Mouse (Mus musculus) urinary bladder, postnatal 4 days (tissue): ENCODE data around the gene Msh6.
"Not testable (repeated sequence)": the region's sequence is repeated elsewhere in the genome, so short reads cannot be mapped to it uniquely, and the experiment has no call there.

Experiments
- DNase-seq, 2 experiments: peaks; one replicate each; pipeline ENCODE4 v3.0.0; 2021 to 2022; ENCODE audit warnings: low spot score in 2 of 2

Msh6 gene

DNA sequence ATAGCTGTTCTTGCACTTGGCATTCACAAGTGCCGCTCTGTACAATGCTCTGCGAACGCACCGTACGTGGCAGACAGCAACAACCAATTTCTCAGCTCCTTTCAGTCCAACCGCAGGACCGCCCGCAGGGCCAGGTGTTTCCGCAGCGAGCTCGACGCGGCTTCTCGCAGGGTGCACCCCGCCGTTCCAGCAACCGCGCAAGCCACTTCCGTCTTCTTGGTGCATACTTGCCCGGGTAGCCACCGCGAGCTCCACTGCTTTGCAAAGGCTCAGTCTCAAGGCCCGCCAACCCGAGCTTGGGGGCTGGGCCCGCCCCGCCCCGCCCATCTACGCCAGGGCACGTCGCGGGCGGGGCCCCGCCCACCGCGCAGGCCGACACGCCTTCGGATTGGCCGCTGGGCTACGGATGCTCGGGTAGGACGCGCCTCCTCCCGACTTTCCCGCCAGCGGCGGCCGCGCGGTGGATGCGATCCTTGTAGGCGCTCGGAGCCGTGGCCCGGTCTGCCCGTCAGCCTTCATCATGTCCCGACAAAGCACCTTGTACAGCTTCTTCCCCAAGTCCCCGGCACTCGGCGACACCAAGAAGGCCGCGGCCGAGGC, at the start of gene Msh6:
Gene Msh6, plus strand, starts transcription at position 434 of the 600 bp plus-strand sequence.
- DNase-seq = peak; percentile 84 to 85

DNA sequence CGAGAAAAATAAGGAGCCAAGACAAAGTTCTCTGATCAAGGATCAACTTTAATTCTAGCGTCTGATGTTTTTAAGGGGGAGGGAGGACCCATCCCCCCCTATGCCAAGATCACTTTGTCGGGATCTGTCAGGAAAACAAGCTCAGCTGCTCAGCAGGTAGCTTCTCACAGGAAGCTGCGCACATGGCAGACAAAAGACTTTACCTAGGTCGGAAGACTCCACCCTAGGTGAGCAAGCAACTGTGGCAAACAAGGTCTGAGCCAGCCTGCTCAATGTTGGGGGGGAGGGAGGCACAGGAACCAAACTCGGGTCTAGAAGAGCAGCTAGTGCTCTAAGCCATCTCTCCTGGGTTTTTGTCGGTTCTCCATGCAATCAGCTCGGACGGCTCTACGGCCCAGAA, 40.5 kb upstream of the Msh6 start:
- DNase-seq = no peak

DNA sequence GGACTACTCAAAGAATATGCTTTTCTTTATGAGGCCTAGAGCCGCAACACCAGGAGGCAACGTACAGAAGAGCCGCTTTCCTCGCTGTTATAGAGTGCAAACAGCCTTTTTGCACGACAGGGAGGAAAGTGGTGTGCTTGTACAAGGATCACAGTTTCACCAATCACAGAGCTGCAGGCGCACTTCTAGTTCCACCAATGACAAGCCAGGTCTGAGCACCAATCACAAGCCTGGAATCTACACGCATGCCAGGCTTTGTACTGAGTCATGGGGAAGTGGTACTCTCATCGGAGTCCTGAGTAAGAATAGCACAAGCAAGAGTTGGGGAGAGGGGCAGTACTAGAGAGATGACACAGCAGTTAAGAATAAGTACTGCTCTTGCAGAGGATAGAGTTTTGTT, 40.1 kb upstream of the Msh6 start:
- DNase-seq = no peak

DNA sequence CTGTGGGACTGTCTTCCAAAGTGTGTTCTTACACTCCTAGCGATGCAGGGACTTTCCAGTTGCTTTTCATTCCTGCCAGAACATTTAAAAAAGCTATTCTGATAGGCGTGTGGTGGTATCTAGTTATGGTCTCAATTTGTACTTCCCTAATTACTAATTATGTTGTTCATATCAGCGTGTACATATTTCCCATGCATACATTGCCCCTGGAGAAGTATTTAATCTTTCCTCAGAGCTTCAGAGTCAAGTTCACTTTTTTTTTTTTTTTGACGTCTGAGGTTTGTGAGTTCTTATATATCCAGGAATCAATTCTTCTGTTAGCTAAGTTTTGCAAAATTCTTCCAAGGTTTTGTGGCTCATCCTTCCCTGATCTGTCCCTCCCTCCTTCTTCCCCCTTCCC, 38.7 kb upstream of the Msh6 start:
- DNase-seq = no peak

DNA sequence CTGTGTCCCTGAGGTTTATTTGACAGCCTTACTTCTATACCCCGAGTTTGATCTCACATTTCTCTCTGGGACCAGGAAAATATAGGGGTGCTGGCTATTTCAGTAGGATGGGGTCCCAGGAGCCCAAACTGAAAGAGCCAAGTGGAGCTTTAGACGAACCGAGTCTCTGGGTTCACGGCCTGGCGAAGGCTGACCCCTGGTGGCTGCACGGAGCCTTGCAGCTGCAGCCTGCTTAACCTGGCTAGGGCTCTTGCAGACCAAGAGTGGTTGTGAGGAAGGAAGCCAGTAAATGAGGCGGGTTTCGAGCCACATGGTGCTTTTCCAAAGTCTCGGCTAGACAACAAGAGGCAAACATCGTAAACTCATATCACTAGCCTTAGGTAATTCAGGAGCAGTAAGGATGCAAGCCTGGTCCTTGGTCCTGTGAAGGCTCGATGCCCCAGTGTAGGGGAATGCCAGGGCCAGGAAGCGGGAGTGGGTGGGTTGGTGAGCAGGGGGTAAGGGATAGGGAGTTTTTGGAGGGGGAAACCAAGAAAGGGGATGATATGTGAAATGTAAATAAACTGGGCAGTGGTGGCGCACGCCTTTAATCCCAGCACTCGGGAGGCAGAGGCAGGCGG, 25.8 kb upstream of the Msh6 start:
- peak; percentile 65 to 83 for DNase-seq

DNA sequence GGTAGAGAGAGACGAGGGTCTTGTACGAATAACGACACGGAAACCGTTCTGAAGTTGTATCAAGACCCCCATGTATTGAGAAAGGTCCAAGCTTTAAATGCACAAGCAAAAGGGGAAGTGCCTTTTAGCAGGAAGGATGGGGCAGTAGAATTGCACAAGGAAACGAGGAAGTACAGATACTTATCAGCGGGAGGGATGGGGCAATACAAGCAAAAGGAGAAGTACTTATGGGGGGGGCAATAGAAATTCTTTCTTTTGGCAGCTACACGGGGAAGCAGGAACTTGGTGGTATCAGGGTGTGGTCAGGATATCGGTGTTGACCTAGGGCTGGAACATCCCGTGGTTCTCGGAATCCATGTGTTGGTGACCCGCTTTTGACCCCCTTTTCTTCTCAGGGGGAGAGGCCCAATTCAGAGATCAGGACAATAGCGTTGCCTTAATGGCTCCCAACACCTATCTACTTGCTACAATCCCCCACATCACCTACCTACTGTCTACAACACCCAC, 20.2 kb upstream of the Msh6 start:
- DNase-seq = not testable (repeated sequence)

DNA sequence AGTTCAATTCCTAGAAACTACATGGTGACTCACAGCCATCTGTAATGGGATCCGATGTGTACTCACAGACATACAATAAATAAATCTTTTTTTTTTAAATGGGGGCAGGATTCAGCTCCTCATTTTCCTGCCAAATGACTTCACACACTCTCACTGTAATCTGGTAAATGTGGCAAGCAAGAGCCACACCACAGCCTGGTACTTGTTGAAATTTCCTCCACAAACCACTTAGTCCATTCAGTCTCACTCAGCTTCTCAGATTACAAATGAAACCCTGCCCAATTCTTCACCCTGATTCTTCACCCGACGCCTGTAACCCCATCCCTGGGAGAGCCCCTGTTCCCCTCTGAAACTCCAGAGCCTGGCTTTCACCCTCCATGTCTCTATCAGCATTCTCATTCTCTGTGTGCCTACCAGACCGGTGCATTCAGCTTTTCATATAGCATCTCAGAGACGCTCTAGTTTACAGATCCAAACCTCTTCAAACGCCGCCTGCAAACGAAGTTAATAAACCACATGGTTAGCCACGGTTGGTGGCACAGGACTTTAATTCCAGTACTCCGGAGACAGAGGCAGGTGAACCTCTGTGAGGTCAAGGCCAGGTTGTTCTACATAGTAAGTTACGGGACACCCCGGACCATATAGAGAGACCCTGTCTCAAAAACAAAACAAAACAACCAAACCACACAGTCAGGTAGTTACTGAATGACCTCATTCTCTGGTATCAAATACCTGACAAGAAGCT, 17.6 kb upstream of the Msh6 start:
- no peak for DNase-seq

DNA sequence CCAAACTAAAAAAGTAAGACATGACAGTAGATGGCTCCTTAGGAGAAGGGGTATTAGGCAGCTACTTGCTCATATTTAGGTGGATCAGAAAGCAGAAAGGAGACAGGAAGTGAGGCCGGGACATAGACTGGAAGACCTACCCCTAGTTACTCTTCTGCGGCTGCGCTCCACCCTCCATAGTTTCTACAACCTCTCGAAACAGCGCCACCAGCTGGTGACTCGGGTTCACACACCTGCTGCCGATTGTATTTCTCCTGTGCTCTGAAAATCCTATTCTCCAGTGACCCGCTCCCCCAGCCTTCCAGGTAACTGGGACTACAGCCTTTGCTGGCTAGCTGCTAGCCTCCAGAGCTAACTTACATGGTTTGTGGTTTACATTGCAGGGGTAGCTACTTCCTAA, 16.6 kb upstream of the Msh6 start:
- DNase-seq = no peak

DNA sequence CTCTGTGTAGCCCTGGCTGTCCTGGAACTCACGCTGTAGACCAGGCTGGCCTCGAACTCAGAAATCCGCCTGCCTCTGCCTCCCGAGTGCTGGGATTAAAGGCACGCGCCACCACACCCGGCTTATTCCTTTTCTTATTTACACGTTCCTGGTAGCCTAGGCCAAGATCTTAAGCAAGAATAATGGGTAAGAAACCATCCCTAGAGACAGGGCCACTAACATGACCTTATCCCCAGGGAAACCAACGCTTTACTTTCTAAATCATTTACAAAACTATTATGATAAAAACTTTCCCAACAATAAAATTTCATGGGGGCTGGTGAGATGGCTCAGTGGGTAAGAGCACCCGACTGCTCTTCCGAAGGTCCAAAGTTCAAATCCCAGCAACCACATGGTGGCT, 15.5 kb upstream of the Msh6 start:
- DNase-seq = not testable (repeated sequence)

DNA sequence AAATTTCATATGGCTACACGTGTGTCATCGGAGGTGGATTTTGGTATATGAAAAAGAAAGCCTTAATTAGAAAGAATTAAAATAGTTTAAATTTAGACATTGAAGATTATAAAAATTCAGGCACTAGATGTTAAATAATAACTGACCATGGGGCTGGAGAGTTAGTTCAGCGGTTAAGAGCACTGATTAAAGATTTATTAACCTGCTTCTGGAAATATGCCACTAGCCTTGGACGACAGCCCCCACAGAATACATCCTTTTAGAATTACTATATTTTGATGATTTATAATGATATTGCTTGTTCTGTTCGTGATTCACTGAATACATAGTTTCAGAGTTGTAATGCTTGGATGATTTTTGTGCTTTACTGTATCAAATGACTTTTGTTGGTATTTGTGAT, 14.9 kb upstream of the Msh6 start:
- not testable (repeated sequence) for DNase-seq

DNA sequence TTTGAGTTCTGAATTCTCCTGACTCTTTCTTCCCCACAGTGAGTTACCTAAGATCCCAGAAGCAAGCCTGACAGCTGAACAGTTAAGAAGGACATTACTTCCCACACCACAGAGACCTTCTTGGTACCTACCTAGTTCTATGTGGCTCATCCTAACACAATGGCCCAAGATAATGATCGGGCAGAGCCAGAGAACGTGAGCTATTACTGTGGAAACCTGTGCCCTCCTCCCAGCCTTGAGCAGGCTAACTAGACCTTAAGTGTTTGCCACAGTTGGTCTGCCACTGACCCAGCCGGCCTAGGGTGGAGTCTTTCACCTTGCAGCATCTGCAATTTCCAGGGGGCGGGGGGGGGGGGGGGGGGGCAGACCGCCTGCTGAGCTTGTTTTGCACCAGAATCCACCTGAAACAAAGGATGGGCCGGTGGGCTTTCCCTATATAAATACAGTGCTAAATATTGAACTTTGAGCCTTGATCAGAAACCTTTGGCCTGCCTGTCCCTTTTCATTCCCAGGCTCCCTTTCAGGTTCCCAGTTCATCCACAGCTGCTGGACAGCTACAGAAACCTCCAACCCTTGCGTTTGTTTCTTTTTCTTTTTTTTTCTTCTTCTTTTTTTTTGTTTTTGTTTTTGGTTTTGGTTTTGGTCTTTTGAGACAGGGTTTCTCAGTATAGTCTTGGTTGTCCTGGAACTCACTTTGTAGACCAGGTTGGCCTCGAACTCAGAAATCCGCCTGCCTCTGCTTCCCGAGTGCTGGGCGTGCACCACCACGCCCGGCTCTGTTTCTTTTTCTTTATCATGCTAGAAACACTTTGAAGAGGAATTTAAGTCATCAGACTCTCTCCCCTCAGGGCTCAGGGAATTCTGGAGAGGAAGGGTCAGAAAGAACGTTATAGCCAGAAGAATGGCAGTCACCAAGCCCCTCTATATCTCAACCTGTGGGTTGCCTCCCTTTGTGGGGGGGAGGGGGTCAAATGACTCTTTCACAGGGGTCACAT, 11.5 kb upstream of the Msh6 start:
- no peak for DNase-seq

DNA sequence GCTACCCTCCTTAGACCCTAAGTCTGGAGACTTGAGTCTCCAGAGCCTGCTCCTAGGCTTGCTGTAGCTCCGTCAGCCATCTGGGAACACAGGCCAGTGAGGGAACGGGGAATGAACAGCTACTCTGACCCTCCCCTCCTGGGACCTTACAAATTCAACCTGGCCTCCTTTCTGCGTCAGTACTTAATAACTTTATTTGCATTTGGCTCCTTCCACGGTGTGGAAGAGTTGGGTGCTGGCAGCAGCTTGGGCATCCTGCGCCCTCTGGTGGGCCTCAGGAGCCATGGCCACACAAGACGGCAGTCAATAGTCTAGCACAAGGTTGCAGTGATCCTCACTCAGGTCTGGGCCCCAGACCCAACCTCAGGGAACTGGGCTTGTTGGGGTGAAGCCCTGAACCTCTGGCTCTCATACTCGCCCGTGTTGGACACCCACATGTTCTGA, 6.4 kb upstream of the Msh6 start:
- not testable (repeated sequence) for DNase-seq

DNA sequence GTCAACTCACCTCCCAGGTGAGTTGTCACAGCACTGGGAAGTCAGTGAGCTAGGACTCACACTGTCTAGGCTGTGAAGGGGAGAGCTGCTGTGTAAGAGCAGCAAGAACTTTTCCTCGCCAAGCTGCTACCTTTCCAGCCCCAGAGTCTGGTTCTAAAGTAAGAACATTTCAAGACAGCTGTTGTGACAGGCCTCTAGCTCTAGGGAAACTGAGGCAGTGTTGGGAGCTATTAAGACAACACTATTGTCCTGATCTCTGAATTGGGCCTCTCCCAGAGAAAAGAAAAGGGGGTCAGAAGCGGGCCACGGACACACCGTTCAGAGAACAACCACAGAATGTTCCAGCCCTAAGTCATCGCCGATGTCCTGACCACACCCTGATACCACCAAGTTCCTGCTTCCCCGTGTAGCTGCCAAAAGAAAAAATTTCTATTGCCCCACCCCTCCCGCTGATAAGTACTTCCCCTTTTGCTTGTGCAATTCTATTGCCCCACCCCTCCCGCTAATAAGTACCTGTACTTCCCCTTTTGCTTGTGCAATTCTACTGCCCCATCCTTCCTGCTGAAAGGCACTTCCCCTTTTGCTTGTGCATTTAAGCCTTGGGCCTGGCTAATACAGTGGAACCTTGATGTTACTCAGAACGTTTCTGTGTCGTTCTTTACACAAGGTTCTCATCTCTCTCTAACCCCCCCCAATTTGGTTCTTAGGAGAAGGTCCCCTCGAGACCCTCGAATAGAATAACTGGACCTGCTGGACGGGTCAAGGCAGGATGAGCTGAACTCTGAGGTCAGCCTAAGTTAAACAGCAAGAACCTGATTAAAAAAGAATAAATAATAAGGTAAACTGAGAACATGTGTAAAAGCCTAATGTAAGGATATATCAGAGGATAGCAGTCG, 2.9 kb upstream of the Msh6 start:
- not testable (repeated sequence) for DNase-seq

DNA sequence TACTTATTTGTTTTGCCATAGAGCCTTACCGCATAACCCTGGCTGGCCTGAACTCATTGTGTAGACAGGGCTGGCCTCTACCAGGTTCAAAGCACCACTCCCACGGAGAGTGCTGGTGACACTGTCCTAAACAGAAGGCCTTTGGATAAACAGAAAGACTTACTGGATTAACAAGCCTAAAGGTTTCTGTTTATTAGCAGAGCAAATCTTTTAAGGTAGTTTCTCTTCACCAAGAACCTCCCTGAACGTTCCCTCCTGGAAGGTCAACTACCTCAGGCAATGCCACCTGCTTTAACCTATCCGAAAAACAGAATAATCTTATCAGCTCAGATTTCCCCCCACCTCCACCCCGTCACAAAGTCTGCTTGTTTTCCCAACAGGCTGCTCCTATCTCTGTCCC, 2.0 kb upstream of the Msh6 start:
- no peak for DNase-seq

DNA sequence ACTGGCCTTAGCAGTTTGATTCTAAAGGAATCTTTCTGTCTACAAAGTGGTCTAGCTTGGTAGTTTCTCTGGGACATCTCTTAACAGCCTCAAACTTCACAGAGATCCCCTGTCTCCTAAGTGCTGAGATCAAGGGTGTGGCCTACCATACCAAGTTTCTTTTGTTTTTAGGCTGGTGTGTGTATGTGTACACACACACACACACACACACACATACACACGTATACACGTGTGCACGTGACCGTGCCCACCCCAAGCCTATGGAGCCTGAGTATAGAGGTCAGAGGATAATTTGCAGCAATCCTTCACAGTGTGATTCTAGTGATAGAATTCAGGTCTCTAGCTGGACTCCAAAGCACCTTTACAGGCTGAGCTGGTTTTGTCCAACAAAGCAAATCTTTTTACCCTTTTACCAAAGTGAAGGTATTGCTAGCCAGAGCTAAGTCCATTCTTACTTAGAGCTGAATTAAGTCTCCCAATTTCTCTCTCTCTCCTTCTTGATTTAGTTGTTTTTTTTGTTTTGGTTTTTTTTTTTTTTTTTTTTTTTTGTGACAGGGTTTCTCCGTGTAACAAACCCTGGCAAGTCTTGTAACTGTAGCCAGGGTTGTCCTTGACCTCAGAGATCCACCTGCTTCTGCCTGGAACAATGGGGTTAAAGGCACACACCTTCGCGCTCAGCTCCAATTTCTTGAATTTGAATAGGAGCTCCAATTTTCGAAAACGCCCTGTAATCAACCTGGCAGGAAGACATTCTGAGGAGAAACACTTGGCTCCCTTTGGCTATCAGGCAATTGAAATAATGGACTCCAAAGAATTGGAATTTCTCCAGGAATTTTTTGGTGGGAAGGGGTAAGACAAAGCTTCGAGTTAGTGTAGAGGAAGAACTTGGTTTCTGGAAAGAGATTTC, 1.3 kb upstream of the Msh6 start:
- no peak for DNase-seq

DNA sequence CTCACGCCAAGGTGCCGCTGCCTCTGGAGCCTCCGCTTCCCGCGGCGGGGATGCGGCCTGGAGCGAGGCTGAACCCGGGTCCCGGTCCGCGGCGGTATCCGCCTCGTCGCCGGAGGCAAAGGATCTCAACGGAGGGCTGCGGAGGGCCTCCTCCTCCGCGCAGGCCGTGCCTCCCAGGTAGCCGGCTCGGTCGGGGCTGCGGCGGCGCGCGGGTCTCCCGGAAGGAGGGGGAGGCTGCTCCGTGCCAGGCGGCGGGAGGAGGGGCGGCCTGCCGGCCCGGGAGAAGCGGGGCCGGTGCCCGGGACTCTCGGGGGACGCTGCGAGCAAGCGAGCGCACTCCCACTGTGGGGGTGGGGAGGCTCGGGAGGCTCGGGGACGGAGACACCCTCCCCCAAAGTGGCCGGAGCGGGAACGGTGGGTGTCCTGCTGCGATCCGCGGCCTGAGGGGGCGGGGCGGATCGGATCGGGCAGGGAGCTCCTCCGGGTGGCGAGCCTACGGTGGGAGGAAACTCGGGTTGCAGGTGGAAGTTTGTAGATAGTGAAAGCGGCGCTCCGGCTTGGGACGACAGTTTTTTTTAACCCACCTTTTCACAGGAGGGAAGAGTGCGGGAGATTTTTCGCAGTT, 479 bp downstream of the Msh6 start:
- DNase-seq = peak; percentile 54 to 68

DNA sequence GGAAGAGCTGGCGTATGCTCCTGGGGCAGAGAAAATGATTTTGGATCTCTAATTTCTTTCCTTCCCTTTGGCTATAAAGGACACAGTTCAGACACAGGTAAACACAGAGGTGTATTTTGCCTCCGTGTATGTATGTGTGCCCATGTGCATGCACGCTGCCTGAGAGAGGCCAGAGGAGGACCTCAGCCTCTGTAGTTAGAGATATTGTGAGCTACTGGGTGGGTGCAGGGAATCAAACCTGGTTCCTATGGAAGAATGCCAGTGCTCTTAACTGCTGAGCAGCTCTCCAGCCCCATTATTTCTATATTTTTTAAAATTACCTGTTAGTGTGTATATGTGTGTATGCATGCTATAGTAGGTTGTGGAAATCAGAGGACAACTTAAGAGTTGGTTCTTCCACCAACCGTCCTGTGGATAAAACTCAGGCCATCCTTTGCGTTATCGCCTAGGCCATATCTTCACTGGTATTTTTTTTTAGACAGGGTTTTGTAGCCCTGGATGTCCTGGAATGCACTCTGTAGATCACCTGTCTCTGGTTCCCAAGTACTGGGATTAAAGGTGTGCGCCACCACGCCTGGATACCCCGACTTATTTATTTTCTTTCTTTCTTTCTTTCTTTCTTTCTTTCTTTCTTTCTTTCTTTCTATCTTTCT, 1.4 kb downstream of the Msh6 start:
- DNase-seq = no peak

DNA sequence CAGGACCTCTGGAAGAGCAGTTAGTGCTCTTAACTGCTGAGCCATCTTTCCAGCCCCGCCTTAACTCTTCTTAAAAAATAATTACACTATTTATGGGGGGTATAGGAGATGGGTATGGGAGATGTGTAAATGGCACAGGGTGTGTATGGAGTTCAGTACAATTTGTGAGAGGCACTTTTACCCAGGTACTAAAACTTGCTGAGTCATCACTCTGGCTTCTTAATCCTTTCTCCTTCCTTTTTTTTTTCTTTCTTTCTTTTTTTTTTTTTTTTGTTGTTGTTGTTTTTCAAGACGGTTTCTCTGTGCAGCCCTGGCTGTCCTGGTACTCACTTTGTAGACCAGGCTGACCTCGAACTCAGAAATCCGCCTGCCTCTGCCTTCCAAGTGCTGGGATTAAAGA, 2.1 kb downstream of the Msh6 start:
- DNase-seq = not testable (repeated sequence)

DNA sequence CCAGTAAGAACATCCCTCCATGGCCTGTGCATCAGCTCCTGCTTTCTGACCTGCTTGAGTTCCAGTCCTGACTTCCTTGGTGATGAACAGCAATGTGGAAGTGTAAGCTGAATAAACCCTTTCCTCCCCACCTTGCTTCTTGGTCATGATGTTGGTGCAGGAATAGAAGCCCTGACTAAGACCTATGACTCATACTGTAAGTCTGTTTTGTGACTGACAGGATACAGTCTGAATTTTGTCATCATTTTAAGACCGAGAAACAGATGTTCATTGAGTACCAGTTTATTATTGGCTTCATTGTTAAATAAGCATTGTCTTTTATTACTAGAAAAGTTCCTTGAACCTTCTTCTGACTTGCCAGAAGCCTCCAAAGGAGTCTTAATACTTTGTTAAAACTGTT, 4.8 kb downstream of the Msh6 start:
- not testable (repeated sequence) for DNase-seq
